Mouse (Mus musculus) liver, embryonic 11.5 days (tissue): Measurements from ENCODE around the gene Tnfsf12. TPM values are rescaled to one million over a fixed set of nuclear protein-coding genes. Genes with fewer than 3 reads are reported as not detected.
"Not testable (repeated sequence)": the region's sequence is repeated elsewhere in the genome, so short reads cannot be mapped to it uniquely, and the experiment has no call there.

Experiments
- ATAC-seq: fragments of 200-750 bp; cut with Nextera tagmentation; replicated peaks from 2 replicates; pipeline ENCODE4 v1.8.0; 2017; ENCODE audit warnings: moderate number of reproducible peaks, mild to moderate bottlenecking, moderate TSS enrichment, moderate library complexity; ENCODE audit not compliant: low FRiP score
- DNase-seq: peaks from one replicate; pipeline ENCODE4 v3.0.0-alpha.2; 2017; ENCODE audit warnings: low spot score
- H3K27ac ChIP-seq: fragments of 300-500 bp; sonication (generic); 2 replicates; pipeline ENCODE4 v1.5.1; 2014; ENCODE audit warnings: mild to moderate bottlenecking, low read depth, low read length, control low read depth
- H3K27me3 ChIP-seq: fragments of 300-500 bp; sonication (generic); replicated peaks from 2 replicates; pipeline ENCODE4 v1.6.1; 2014; ENCODE audit warnings: low read length, mixed read lengths; ENCODE audit not compliant: control insufficient read depth, insufficient read depth
- H3K36me3 ChIP-seq: fragments of 300-500 bp; sonication (generic); 2 replicates; pipeline ENCODE4 v1.6.1; 2014; ENCODE audit warnings: mild to moderate bottlenecking, low read length, moderate library complexity, mixed read lengths; ENCODE audit not compliant: control insufficient read depth, insufficient read depth
- H3K4me1 ChIP-seq: fragments of 300-500 bp; sonication (generic); replicated peaks from 2 replicates; pipeline ENCODE4 v1.6.1; 2014; ENCODE audit warnings: low read length, mixed read lengths; ENCODE audit not compliant: control insufficient read depth, insufficient read depth
- H3K4me2 ChIP-seq: fragments of 300-500 bp; sonication (generic); 2 replicates; pipeline ENCODE4 v1.6.1; 2014; ENCODE audit warnings: mild to moderate bottlenecking, control low read depth, moderate library complexity
- H3K4me3 ChIP-seq: fragments of 300-500 bp; sonication (generic); 2 replicates; pipeline ENCODE4 v1.5.1; 2014; ENCODE audit warnings: low read depth, low read length, control low read depth
- H3K9ac ChIP-seq: fragments of 300-500 bp; sonication (generic); 2 replicates; pipeline ENCODE4 v1.6.1; 2014; ENCODE audit warnings: low read depth, low read length, control low read depth
- H3K9me3 ChIP-seq: fragments of 300-500 bp; sonication (generic); 2 replicates; pipeline ENCODE4 v1.6.1; 2016; ENCODE audit warnings: low read length, inconsistent platforms, mixed read lengths; ENCODE audit not compliant: control insufficient read depth
- WGBS: fragments of 180-500 bp; shearing (Covaris S2); extraction: QIAGEN DNeasy Blood & Tissue Kit; methylation state at CpG from one replicate; pipeline ENCODE4 v1.1.7; 2014; 5-methylcytosine and 5-hydroxymethylcytosine counted together
- polyA plus RNA-seq: library from polyadenylated mRNA; unstranded; fragments of >200 nt; fragmentation: Nextera tagmentation; extraction: Ambion mirVana; gene quantifications from 2 replicates; pipeline ENCODE4 v1.2.1, GENCODE M21; 2014

Gene Tnfsf12
- polyA plus RNA-seq: 4.5 and 6.0 TPM in 2 replicates

DNA sequence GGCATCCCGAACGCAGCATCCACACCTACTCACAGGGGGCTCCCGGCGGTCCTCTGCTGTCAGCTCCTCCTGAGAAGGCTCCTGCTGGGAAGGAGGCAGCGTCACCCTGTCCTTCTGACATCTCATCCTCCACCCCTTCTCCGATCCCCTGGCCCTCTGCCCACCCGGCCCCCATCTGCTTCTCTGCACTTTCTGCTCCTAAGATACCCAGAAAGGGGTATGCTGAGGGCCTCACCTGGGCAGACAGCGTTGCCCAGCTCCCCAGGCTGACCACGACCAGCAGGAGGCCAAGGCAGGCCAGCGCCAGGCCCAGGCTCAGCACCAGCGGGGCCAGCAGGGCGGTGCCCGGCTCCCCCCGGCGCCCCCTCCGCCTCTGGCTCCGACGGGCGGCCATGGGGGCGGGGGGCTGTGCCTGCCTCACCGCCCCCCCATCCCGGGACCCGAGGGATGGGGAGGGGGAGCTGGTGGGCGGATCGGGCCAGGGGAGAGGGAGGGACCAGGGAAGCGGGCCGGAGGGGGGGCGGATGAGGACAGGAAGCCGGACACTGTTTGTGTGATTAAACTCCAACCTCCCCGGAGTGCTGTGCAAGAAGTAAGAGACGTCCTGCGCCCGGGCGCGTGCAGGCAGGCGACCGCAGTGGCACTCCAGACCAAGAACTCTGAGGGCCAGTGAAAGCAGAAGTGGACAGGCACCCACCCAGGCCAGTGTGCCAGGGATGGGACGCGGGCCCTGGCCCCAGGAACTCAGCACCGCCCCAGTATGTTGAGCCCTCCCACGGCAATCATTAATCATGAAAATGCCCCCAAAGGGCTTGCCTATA is at the start of gene Tnfsf12, which contains the start of gene Tnfsfm13:
Tnfsf12 (minus strand) TSS at position 489 of the 821 bp plus-strand sequence.
Tnfsfm13 (minus strand) TSS at position 738 of the 821 bp plus-strand sequence.
- Histone ChIP-seq H3K4me1 (peaks cover 17% of the 10 kb centered on the region), H3K9ac (peak within 1 kb of the TSS; percentile 63), H3K36me3 (no peaks in the 10 kb centered on the region), H3K4me3 (peak within 1 kb of the TSS; percentile 53), H3K27me3 (no peaks in the 10 kb centered on the region), H3K9me3 (no peaks in the 10 kb centered on the region), H3K27ac (peak within 1 kb of the TSS; percentile 64), H3K4me2 (peak within 1 kb of the TSS; percentile 77)
- peak; percentile 72 for DNase-seq
- WGBS: 8% methylated on average over 36 of the region's 41 CpGs
- peak; percentile 54 for ATAC-seq

DNA sequence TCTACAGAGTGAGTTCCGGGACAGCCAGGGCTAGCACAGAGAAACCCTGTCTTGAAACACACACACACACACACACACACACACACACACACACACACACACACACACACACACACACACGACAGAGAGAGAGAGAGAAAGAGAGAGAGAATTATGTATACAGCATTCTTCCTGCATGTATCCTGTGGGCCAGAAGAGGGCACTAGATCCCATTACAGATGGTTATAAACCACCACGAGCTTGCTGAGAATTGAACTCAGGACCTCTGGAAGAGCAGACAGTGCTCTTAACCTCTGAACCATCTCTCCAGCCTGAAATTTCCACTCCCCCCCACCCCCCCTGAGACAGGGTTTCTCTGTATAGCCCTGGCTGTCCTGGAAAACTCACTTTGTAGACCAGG is 35.8 kb upstream of the Tnfsf12 start:
- ATAC-seq, H3K9ac ChIP-seq, H3K4me3 ChIP-seq, H3K27ac ChIP-seq, DNase-seq, H3K4me1 ChIP-seq, H3K4me2 ChIP-seq, H3K9me3 ChIP-seq, H3K27me3 ChIP-seq: not testable (repeated sequence)
- peaks cover 23% of the 10 kb centered on the region for H3K36me3 ChIP-seq
- 77% methylated on average over 2 of the region's 3 CpGs for WGBS

DNA sequence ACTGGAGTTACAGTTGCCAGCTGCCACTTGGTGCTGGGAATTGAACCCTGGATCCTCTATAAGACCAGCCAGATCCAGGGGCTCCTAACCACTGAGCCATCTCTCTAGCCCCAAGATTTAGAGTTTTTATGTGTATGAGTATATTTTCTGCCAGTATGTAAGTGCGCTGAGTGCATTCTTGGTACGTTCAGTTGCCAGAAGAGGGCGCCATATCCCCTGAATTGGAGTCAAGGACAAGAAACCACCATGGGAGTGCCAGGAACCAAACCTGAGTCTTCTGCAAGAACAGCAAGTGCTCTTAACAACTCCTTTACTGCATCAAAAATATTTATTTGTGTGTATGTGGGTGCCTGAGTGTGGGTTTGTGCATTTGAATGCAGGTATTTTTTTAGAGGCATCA is 33.4 kb upstream of the Tnfsf12 start:
- ATAC-seq (no peak), DNase-seq (peak; percentile 54)
- no peak overlapping the region for H3K4me2 ChIP-seq
- H3K4me1 ChIP-seq: no peaks in the 10 kb centered on the region
- H3K27ac ChIP-seq: no peak overlapping the region
- H3K9me3 ChIP-seq: no peaks in the 10 kb centered on the region
- H3K36me3 ChIP-seq: peaks cover 1% of the 10 kb centered on the region; the same call in 1 of the 2 replicates
- H3K27me3 ChIP-seq: no peaks in the 10 kb centered on the region
- WGBS: 14% methylated on average over 3 of the region's 3 CpGs
- H3K4me3 ChIP-seq: no peak overlapping the region
- H3K9ac ChIP-seq: no peak overlapping the region

DNA sequence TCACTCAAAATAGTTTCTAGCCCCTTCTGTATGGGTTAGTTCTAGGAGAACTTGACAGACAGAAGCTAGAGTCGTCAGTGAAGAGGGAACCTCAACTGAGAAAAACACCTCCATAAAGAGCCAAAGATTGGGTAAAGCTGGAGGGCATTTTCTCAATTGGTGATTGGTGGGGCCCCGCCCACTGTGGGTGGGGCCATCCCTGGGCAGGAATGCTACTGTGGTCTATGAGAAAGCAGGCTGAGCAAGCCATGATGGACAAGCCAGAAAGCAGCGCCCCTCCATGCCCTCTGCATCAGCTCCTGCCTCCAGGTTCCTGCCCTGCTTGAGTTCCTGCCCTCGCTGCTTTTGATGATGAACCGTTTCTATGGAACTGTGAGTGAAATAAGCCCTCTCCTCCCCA is 30.3 kb upstream of the Tnfsf12 start:
- WGBS: 32% methylated on average over 5 of the region's 5 CpGs
- no peak for DNase-seq

DNA sequence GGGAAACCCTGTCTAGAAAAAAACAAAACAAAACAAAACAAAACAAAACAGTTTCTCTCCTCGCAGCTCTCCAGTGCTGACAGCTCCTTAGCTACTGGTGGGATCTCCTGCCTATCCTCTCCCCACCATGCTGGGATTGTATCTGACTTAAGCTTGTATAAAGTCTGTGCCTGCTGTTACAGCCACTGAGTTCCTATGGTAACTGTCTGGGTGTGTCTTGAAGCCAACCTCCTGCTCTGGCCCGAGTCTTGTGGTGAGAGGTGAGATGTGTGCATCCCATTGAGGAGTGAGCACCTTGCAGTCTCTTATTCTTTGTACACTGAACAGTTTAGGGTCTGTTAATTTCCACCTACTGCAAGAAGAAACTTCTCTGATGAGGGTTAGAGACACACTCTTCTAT is 27.4 kb upstream of the Tnfsf12 start:
- H3K36me3 ChIP-seq: no peaks in the 10 kb centered on the region
- H3K9ac ChIP-seq: no peak overlapping the region
- 55% methylated on average over 2 of the region's 2 CpGs for WGBS
- no peak overlapping the region for H3K27ac ChIP-seq
- no peak for ATAC-seq
- H3K27me3 ChIP-seq: no peaks in the 10 kb centered on the region
- H3K4me1 ChIP-seq: peaks cover 12% of the 10 kb centered on the region
- DNase-seq: no peak
- no peak overlapping the region for H3K4me3 ChIP-seq
- no peaks in the 10 kb centered on the region for H3K9me3 ChIP-seq
- H3K4me2 ChIP-seq: no peak overlapping the region

More for the DNA sequence above, 30.3 kb upstream of the Tnfsf12 start:
- no peak for ATAC-seq
- Histone ChIP-seq H3K4me3 (no peak overlapping the region), H3K27me3 (no peaks in the 10 kb centered on the region), H3K4me1 (no peaks in the 10 kb centered on the region), H3K36me3 (no peaks in the 10 kb centered on the region), H3K9me3 (no peaks in the 10 kb centered on the region), H3K4me2 (no peak overlapping the region), H3K9ac (no peak overlapping the region), H3K27ac (no peak overlapping the region)

DNA sequence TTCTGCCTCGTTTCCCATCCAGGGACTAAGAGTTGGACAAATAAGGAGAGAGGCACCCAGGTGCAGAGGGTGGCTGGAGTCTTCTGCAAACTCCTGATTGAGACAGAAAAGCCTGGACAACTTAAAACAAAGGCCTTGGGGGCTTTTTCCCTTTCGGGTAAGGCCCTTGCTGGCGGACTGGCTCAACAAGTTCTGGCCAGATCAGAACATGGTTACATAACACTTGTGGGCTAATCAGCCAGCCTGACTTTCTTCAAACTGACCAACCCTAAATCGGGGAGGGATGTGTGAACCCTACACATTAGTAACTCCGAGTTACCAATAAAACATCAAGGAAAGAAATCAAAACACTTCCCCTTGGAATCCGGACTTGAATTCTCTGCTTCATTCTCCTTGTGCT is 25.2 kb upstream of the Tnfsf12 start:
- no peak overlapping the region for H3K4me3 ChIP-seq
- peaks cover 20% of the 10 kb centered on the region for H3K4me1 ChIP-seq
- 80% methylated on average over 6 of the region's 6 CpGs for WGBS
- no peak overlapping the region for H3K4me2 ChIP-seq
- H3K9ac ChIP-seq: peak overlapping the region; percentile 9; the same call in 1 of the 2 replicates
- no peak for ATAC-seq
- no peak for DNase-seq
- H3K36me3 ChIP-seq: no peaks in the 10 kb centered on the region
- no peaks in the 10 kb centered on the region for H3K27me3 ChIP-seq
- no peak overlapping the region for H3K27ac ChIP-seq
- H3K9me3 ChIP-seq: no peaks in the 10 kb centered on the region

DNA sequence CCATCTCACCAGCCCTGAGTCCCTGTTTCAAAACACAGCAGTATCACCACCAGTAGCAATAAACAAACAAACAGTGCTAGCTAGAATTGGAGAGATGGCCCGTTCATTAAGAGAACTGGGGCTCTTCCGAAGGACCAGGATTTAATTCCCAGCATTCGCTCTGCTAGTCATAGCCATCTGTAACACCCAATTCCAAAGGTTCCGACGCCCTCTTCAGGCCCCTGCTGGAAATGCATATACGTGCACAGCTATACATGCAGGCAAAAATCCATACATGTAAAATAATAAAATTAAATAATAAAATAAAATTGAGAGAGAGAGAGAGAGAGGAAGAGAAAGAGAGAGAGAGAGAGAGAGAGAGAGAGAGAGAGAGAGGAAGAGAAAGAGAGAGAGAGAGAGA is 23.8 kb upstream of the Tnfsf12 start:
- Histone ChIP-seq H3K27ac (peak overlapping the region; percentile 66; the same call in 1 of the 2 replicates), H3K4me1 (peaks cover 20% of the 10 kb centered on the region), H3K9ac (no peak overlapping the region), H3K36me3 (no peaks in the 10 kb centered on the region), H3K9me3 (no peaks in the 10 kb centered on the region), H3K27me3 (no peaks in the 10 kb centered on the region), H3K4me2 (no peak overlapping the region), H3K4me3 (no peak overlapping the region)
- DNase-seq: no peak
- 71% methylated on average over 6 of the region's 6 CpGs for WGBS
- ATAC-seq: no peak

DNA sequence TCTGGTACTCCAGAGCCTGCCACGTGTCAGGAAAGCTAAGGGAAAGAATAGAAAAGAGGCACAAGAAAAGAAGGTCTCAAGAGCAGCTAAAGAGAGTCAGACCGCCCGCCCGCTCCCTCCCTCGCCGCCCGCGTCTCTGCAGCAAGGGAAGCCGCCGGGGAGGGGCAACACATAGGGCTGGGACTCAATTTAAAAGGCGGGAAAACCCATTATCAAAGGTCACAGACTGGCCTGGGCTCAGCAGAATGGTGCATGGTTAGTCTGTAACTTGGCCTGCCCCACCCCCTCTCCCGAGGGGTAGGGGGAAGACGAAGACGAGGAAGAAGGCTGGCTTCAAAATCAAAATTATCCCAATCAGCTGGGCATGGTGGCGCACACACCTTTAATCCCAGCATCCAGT is 23.0 kb upstream of the Tnfsf12 start:
- peak; percentile 90 for ATAC-seq
- Histone ChIP-seq H3K36me3 (no peaks in the 10 kb centered on the region), H3K27me3 (no peaks in the 10 kb centered on the region), H3K4me2 (peak overlapping the region; percentile 58), H3K9ac (peak overlapping the region; percentile 55; the same call in 1 of the 2 replicates), H3K4me3 (peak overlapping the region; percentile 17; the same call in 1 of the 2 replicates), H3K4me1 (peaks cover 20% of the 10 kb centered on the region), H3K9me3 (no peaks in the 10 kb centered on the region), H3K27ac (peak overlapping the region; percentile 66; the same call in 1 of the 2 replicates)
- WGBS: 17% methylated on average over 15 of the region's 15 CpGs
- DNase-seq: peak; percentile 62

DNA sequence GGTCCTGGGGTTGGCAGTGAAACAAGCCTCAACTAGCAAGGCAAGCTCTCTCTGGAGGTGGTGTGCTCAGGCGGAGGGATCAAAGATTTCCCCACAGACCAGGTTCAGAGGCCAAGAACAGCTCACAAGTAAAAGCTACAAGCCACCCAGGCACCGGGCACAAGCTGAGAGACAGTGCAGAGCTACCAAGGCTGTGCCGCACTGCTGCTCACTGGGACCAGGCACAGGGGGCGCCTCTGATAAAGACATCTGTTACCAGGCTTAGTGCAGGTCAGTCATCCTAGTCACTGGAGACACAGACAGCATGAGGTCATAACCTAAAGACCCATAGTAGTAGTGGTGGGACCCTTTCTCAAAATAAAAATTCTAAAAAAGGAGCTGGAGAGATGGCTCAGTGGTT is 21.3 kb upstream of the Tnfsf12 start:
- ATAC-seq (no peak; the same call in 1 of the 2 replicates), DNase-seq (no peak)
- Histone ChIP-seq H3K4me1 (peaks cover 20% of the 10 kb centered on the region), H3K27me3 (no peaks in the 10 kb centered on the region), H3K4me3 (no peak overlapping the region), H3K9ac (no peak overlapping the region), H3K4me2 (no peak overlapping the region), H3K27ac (no peak overlapping the region), H3K9me3 (no peaks in the 10 kb centered on the region), H3K36me3 (no peaks in the 10 kb centered on the region)
- WGBS: 60% methylated on average over 4 of the region's 4 CpGs
